Comparison of ENCODE assay signal across 8 mouse cellular contexts in the genomic region with DNA sequence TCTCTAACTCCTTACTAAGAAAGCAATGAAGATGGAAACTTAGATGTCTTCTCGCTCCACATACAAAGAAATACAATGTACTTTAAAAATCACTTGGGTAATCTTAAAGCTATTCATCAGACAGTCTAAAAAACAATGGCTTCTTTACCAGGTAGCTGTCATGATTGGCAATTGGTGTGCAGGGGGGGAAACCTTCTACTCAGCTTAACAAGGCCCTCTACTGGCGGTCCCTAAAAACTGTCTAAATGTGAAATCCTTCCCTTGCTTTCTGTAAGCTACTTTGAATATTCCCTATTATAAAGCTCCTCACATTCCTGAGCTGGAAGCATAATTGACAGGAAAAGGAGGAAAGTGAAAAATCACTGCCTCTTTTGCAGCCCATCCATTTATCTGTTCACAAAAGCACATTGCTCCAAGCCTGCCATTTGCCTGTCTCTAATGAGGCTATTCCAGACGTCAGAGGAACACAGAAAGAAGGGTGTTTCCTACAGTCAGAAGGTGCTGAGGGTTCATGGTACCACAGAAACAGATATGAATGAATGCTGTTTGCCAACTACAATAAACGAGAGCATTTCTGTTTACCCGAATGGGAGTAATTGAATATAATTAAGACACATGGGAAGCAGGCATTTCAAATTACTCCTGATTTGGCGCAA.
DNase-seq lines count a peak whose midpoint lies in the region; ATAC-seq lines count a peak whose summit lies in the region.

No protein-coding gene starts in this region.

- peak; percentile 18 for DNase-seq in kidney, postnatal 10 days
- no peak for DNase-seq in kidney, adult 11 months
- peak; percentile 20 for DNase-seq in ZHBTc4 (ENCODE audit: low read depth, low spot score)
- DNase-seq in embryo, embryonic 11 days, result peak; percentile 56
- peak; percentile 21 to 50 for DNase-seq in layer of hippocampus, postnatal 10 days (ENCODE audit: low spot score in 2 of 2)
- DNase-seq in gastrocnemius, postnatal 4 days (ENCODE audit: low spot score in 2 of 2), result no peak
- DNase-seq in ovary, postnatal 10 days (ENCODE audit: low spot score), result no peak

- ATAC-seq in megakaryocyte, adult 5-6 weeks (ENCODE audit: poor library complexity, severe bottlenecking), result no peak

Comparison
In these comparisons a context has a peak if more than half of its experiments do, and no peak if none do; other contexts are left out.
1. DNase-seq: peak in kidney, postnatal 10 days (single experiment), ZHBTc4 (single experiment), embryo, embryonic 11 days (single experiment) and layer of hippocampus, postnatal 10 days (2 of 2); none in kidney, adult 11 months (single experiment), gastrocnemius, postnatal 4 days (0 of 2) and ovary, postnatal 10 days (single experiment).